Mouse (Mus musculus): ENCODE results near the gene Olfr26. TPM values are rescaled to one million over a fixed set of nuclear protein-coding genes. Genes with fewer than 3 reads are reported as not detected.
"Not testable (repeated sequence)": the region's sequence is repeated elsewhere in the genome, so short reads cannot be mapped to it uniquely, and the experiment has no call there.

Olfr26 gene
- polyA plus RNA-seq (2012; rRNA removed), result not detected in 2 replicates

- Histone ChIP-seq H3K4me1 (ENCODE audit: control insufficient read depth, insufficient read depth, insufficient read length, low read length) (no peaks in the 10 kb centered on the region), H3K27me3 (ENCODE audit: control insufficient read depth, insufficient read depth, low read length) (no peaks in the 10 kb centered on the region), H3K4me3 (ENCODE audit: low read depth, low read length) (no peak within 1 kb of the TSS), H3K27ac (ENCODE audit: insufficient read depth, low read depth, low read length) (no peak within 1 kb of the TSS), H3K36me3 (ENCODE audit: control insufficient read depth, insufficient read depth, low read length) (no peaks in the 10 kb centered on the region)
- TF ChIP-seq POLR2A (IDR thresholded peaks at IDR 0.05; ENCODE audit: low read depth, low read length) (no peak), CTCF (IDR thresholded peaks at IDR 0.05; ENCODE audit: extremely low read depth, insufficient read length, insufficient replicate concordance, low read depth, low read length) (no peak)
Observed at GRCm38 (mm10) chr9:38854760-38855159, at the start of gene Olfr26. Gene Olfr26 (plus strand): TSS chr9:38855060.

GRCm38 (mm10) chr9:38805696-38806095, 49.2 kb upstream of the Olfr26 start:
- Histone ChIP-seq H3K4me3 (ENCODE audit: low read depth, low read length) (no peak overlapping the region), H3K4me1 (ENCODE audit: control insufficient read depth, insufficient read depth, insufficient read length, low read length) (no peaks in the 10 kb centered on the region), H3K36me3 (ENCODE audit: control insufficient read depth, insufficient read depth, low read length) (no peaks in the 10 kb centered on the region), H3K27ac (ENCODE audit: insufficient read depth, low read depth, low read length) (no peak overlapping the region), H3K27me3 (ENCODE audit: control insufficient read depth, insufficient read depth, low read length) (no peaks in the 10 kb centered on the region)
- TF ChIP-seq CTCF (IDR thresholded peaks at IDR 0.05; ENCODE audit: extremely low read depth, insufficient read length, insufficient replicate concordance, low read depth, low read length) (no peak), POLR2A (IDR thresholded peaks at IDR 0.05; ENCODE audit: low read depth, low read length) (no peak)

- no peak within 1 kb of the TSS for H3K4me3 ChIP-seq (ENCODE audit: low read depth, low read length)
- H3K36me3 ChIP-seq (ENCODE audit: control insufficient read depth, insufficient read depth, low read length), result no peaks in the 10 kb centered on the region
- H3K4me1 ChIP-seq (ENCODE audit: control insufficient read depth, insufficient read depth, insufficient read length, low read length), result no peaks in the 10 kb centered on the region
- no peak for TF ChIP-seq CTCF (IDR thresholded peaks at IDR 0.05; ENCODE audit: extremely low read depth, insufficient read length, insufficient replicate concordance, low read depth, low read length)
- no peak for TF ChIP-seq POLR2A (IDR thresholded peaks at IDR 0.05; ENCODE audit: low read depth, low read length)
- 54% methylated on average over 2 of the region's 2 CpGs for WGBS
- no peak within 1 kb of the TSS for H3K27ac ChIP-seq (ENCODE audit: insufficient read depth, low read depth, low read length)
- H3K27me3 ChIP-seq (ENCODE audit: control insufficient read depth, insufficient read depth, low read length), result no peaks in the 10 kb centered on the region
Observed at GRCm38 (mm10) chr9:38814314-38814713, 40.5 kb upstream of the Olfr26 start, which contains the start of gene Olfr922. Gene Olfr922 (plus strand): TSS chr9:38814614.

- 67% methylated on average over 1 of the region's 1 CpGs for WGBS
- Histone ChIP-seq H3K4me1 (ENCODE audit: control insufficient read depth, insufficient read depth, insufficient read length, low read length) (no peaks in the 10 kb centered on the region), H3K27me3 (ENCODE audit: control insufficient read depth, insufficient read depth, low read length) (no peaks in the 10 kb centered on the region), H3K27ac (ENCODE audit: insufficient read depth, low read depth, low read length) (no peak overlapping the region), H3K36me3 (ENCODE audit: control insufficient read depth, insufficient read depth, low read length) (no peaks in the 10 kb centered on the region), H3K4me3 (ENCODE audit: low read depth, low read length) (no peak overlapping the region)
- TF ChIP-seq CTCF (IDR thresholded peaks at IDR 0.05; ENCODE audit: extremely low read depth, insufficient read length, insufficient replicate concordance, low read depth, low read length), result no peak
- TF ChIP-seq POLR2A (IDR thresholded peaks at IDR 0.05; ENCODE audit: low read depth, low read length), result no peak
Observed at GRCm38 (mm10) chr9:38815458-38815986, 39.3 kb upstream of the Olfr26 start.

GRCm38 (mm10) chr9:38826245-38826644, 28.6 kb upstream of the Olfr26 start, which contains the start of gene Olfr923:
Gene Olfr923 (plus strand): TSS chr9:38826545.
- Histone ChIP-seq H3K4me3 (ENCODE audit: low read depth, low read length) (no peak within 1 kb of the TSS), H3K36me3 (ENCODE audit: control insufficient read depth, insufficient read depth, low read length) (no peaks in the 10 kb centered on the region), H3K27me3 (ENCODE audit: control insufficient read depth, insufficient read depth, low read length) (no peaks in the 10 kb centered on the region), H3K27ac (ENCODE audit: insufficient read depth, low read depth, low read length) (no peak within 1 kb of the TSS), H3K4me1 (ENCODE audit: control insufficient read depth, insufficient read depth, insufficient read length, low read length) (no peaks in the 10 kb centered on the region)
- 84% methylated on average over 1 of the region's 1 CpGs for WGBS
- TF ChIP-seq CTCF (IDR thresholded peaks at IDR 0.05; ENCODE audit: extremely low read depth, insufficient read length, insufficient replicate concordance, low read depth, low read length) (no peak), POLR2A (IDR thresholded peaks at IDR 0.05; ENCODE audit: low read depth, low read length) (no peak)

- H3K27ac ChIP-seq (ENCODE audit: insufficient read depth, low read depth, low read length), result no peak overlapping the region
- TF ChIP-seq POLR2A (IDR thresholded peaks at IDR 0.05; ENCODE audit: low read depth, low read length), result no peak
- no peaks in the 10 kb centered on the region for H3K4me1 ChIP-seq (ENCODE audit: control insufficient read depth, insufficient read depth, insufficient read length, low read length)
- H3K4me3 ChIP-seq (ENCODE audit: low read depth, low read length), result no peak overlapping the region
- no peaks in the 10 kb centered on the region for H3K27me3 ChIP-seq (ENCODE audit: control insufficient read depth, insufficient read depth, low read length)
- 86% methylated on average over 2 of the region's 2 CpGs for WGBS
- H3K36me3 ChIP-seq (ENCODE audit: control insufficient read depth, insufficient read depth, low read length), result no peaks in the 10 kb centered on the region
Observed at GRCm38 (mm10) chr9:38833027-38833426, 21.8 kb upstream of the Olfr26 start.

- Histone ChIP-seq H3K4me1 (ENCODE audit: control insufficient read depth, insufficient read depth, insufficient read length, low read length) (no peaks in the 10 kb centered on the region), H3K4me3 (ENCODE audit: low read depth, low read length) (no peak within 1 kb of the TSS), H3K36me3 (ENCODE audit: control insufficient read depth, insufficient read depth, low read length) (no peaks in the 10 kb centered on the region), H3K27ac (ENCODE audit: insufficient read depth, low read depth, low read length) (no peak within 1 kb of the TSS), H3K27me3 (ENCODE audit: control insufficient read depth, insufficient read depth, low read length) (no peaks in the 10 kb centered on the region)
- TF ChIP-seq CTCF (IDR thresholded peaks at IDR 0.05; ENCODE audit: extremely low read depth, insufficient read length, insufficient replicate concordance, low read depth, low read length), result no peak
- no peak for TF ChIP-seq POLR2A (IDR thresholded peaks at IDR 0.05; ENCODE audit: low read depth, low read length)
- WGBS, result 82% methylated on average over 1 of the region's 1 CpGs
Observed at GRCm38 (mm10) chr9:38844149-38844548, 10.7 kb upstream of the Olfr26 start, which contains the start of gene Olfr924. Gene Olfr924 (plus strand): TSS chr9:38844449.

- H3K27me3 ChIP-seq (ENCODE audit: control insufficient read depth, insufficient read depth, low read length); H3K4me3 ChIP-seq (ENCODE audit: low read depth, low read length); H3K4me1 ChIP-seq (ENCODE audit: control insufficient read depth, insufficient read depth, insufficient read length, low read length); H3K36me3 ChIP-seq (ENCODE audit: control insufficient read depth, insufficient read depth, low read length); H3K27ac ChIP-seq (ENCODE audit: insufficient read depth, low read depth, low read length): not testable (repeated sequence)
- 52% methylated on average over 2 of the region's 2 CpGs for WGBS
Observed at GRCm38 (mm10) chr9:38874880-38875279, 20.0 kb downstream of the Olfr26 start.
